Mouse (Mus musculus) neural tube, embryonic 12.5 days (tissue): ENCODE measurements around the gene Adcy6. TPM values are rescaled to one million over a fixed set of nuclear protein-coding genes. Genes with fewer than 3 reads are reported as not detected.
A peak's percentile ranks its signal among the peaks of the same experiment; 100 is the strongest.

Experiments
- ATAC-seq: fragments of 200-750 bp; cut with Nextera tagmentation; 2 replicates; pipeline ENCODE4 v1.8.0; 2017; ENCODE audit warnings: low read depth, mild to moderate bottlenecking, moderate TSS enrichment, moderate library complexity; ENCODE audit not compliant: low FRiP score
- H3K27ac ChIP-seq: fragments of 300-500 bp; sonication (generic); 2 replicates; pipeline ENCODE4 v1.5.1; 2016
- H3K27me3 ChIP-seq: fragments of 300-500 bp; sonication (generic); replicated peaks from 2 replicates; pipeline ENCODE4 v1.6.1; 2016; ENCODE audit warnings: mild to moderate bottlenecking
- H3K36me3 ChIP-seq: fragments of 300-500 bp; sonication (generic); 2 replicates; pipeline ENCODE4 v1.6.1; 2016; ENCODE audit warnings: mild to moderate bottlenecking
- H3K4me1 ChIP-seq: fragments of 300-500 bp; sonication (generic); 2 replicates; pipeline ENCODE4 v1.6.1; 2016
- H3K4me2 ChIP-seq: fragments of 300-500 bp; sonication (generic); replicated peaks from 2 replicates; pipeline ENCODE4 v1.6.1; 2016; ENCODE audit warnings: mild to moderate bottlenecking
- H3K4me3 ChIP-seq: fragments of 300-500 bp; sonication (generic); 2 replicates; pipeline ENCODE4 v1.5.1; 2016
- H3K9ac ChIP-seq: fragments of 300-500 bp; sonication (generic); 2 replicates; pipeline ENCODE4 v1.6.1; 2016; ENCODE audit warnings: mild to moderate bottlenecking
- H3K9me3 ChIP-seq: fragments of 300-500 bp; sonication (generic); 2 replicates; pipeline ENCODE4 v1.6.1; 2016; ENCODE audit warnings: mild to moderate bottlenecking
- WGBS: fragments of 180-500 bp; shearing (Covaris S2); methylation state at CpG from one replicate; pipeline ENCODE4 v1.1.7; 2016; 5-methylcytosine and 5-hydroxymethylcytosine counted together
- polyA plus RNA-seq: library from polyadenylated mRNA; unstranded; fragments of >200 nt; fragmentation: Nextera tagmentation; extraction: Ambion mirVana; gene quantifications from 2 replicates; pipeline ENCODE4 v1.2.1, GENCODE M21; 2016

Gene Adcy6
- polyA plus RNA-seq, 1 experiment from 2014 or later: 14.5 TPM

DNA sequence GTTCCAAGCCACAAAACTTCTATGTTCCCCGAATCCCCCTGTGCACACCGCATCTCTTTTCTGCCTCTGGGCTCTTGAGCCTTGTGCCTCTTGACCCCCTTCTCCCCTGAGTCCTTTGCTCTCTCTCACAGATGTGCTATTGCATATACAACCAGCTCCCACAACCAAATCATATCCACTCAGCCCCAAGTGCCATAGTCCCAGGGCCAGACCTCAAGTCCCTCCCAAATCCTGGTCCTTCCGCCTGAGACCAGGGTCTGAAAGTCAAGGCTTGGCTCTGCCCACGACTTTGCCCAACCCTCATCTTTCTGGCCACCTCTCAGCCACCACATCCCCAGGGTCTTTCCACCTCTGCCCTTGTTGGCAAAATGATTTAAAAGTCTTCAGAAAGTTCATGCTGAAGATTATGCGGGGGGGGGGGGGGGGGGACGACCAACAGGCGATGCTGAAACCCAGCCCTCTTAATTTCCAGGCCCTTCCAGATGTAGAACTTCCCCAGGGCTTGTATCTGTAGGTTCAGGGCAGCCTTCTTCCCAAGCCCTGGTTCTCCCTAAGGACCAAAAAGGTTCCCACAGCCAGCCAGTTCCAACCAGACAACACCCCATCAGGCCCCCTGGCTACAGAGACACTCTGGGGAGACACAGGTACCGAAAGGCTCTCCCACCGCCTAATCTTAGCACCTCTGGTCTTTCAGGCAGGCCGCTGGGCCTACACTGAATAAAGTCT lies 1.7 kb downstream of the Adcy6 start:
- H3K4me1 ChIP-seq: peaks cover 35% of the 10 kb centered on the region
- no peaks in the 10 kb centered on the region for H3K27me3 ChIP-seq
- H3K9me3 ChIP-seq: no peaks in the 10 kb centered on the region
- ATAC-seq: peak; percentile 34; the same call in 1 of the 2 replicates
- H3K27ac ChIP-seq: no peak overlapping the region
- peak overlapping the region; percentile 86 for H3K9ac ChIP-seq
- H3K4me2 ChIP-seq: peak overlapping the region; percentile 77
- WGBS: 15% methylated on average over 10 of the region's 10 CpGs
- H3K4me3 ChIP-seq: peak overlapping the region; percentile 80
- peaks cover 14% of the 10 kb centered on the region for H3K36me3 ChIP-seq

DNA sequence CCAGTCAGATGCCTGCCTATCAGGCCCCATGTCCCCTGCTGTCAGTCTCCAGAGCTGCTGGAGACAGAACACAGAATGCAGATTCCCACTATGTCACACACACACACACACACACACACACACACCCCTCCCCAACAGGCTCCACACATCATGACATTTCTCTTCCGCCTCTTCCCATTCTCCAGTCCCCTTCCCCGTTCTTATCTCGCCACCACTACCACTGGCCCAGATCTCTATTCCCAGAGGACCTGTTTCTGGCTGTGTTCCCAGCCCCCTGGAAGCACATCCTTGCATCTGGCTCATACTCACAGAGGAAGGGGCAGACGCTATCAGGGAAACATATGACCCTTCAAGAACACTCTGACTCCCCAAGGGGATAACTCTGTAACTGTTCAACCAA lies 2.3 kb downstream of the Adcy6 start:
- no peak overlapping the region for H3K27ac ChIP-seq
- H3K4me1 ChIP-seq: peaks cover 41% of the 10 kb centered on the region
- no peaks in the 10 kb centered on the region for H3K27me3 ChIP-seq
- H3K9ac ChIP-seq: peak overlapping the region; percentile 86; the same call in 1 of the 2 replicates
- H3K4me2 ChIP-seq: peak overlapping the region; percentile 77
- ATAC-seq: no peak
- H3K36me3 ChIP-seq: peaks cover 20% of the 10 kb centered on the region
- WGBS: 40% methylated on average over 4 of the region's 4 CpGs
- H3K9me3 ChIP-seq: no peaks in the 10 kb centered on the region
- H3K4me3 ChIP-seq: peak overlapping the region; percentile 80; the same call in 1 of the 2 replicates

GRCm38 (mm10) chr15:98606739-98607138 lies 3.1 kb downstream of the Adcy6 start:
- Histone ChIP-seq H3K27me3 (no peaks in the 10 kb centered on the region), H3K4me3 (no peak overlapping the region), H3K27ac (no peak overlapping the region), H3K4me1 (peaks cover 45% of the 10 kb centered on the region), H3K9ac (0 out of 2 replicates have a peak overlapping the region, but pooled peaks have one; percentile 21), H3K4me2 (peak overlapping the region; percentile 77), H3K36me3 (peaks cover 25% of the 10 kb centered on the region), H3K9me3 (no peaks in the 10 kb centered on the region)
- ATAC-seq: no peak
- WGBS: 78% methylated on average over 9 of the region's 9 CpGs

- Histone ChIP-seq H3K9ac (no peak overlapping the region), H3K4me3 (no peak overlapping the region), H3K9me3 (no peaks in the 10 kb centered on the region), H3K27me3 (no peaks in the 10 kb centered on the region), H3K4me1 (peaks cover 45% of the 10 kb centered on the region), H3K4me2 (no peak overlapping the region), H3K27ac (no peak overlapping the region), H3K36me3 (peaks cover 29% of the 10 kb centered on the region)
- no peak for ATAC-seq
- 89% methylated on average over 12 of the region's 12 CpGs for WGBS
Observed at GRCm38 (mm10) chr15:98606051-98606536, 3.8 kb downstream of the Adcy6 start.

GRCm38 (mm10) chr15:98604041-98604575 lies 5.8 kb downstream of the Adcy6 start:
- no peak overlapping the region for H3K4me3 ChIP-seq
- no peaks in the 10 kb centered on the region for H3K9me3 ChIP-seq
- H3K27me3 ChIP-seq: no peaks in the 10 kb centered on the region
- peaks cover 44% of the 10 kb centered on the region for H3K36me3 ChIP-seq
- H3K9ac ChIP-seq: no peak overlapping the region
- WGBS: 95% methylated on average over 24 of the region's 24 CpGs
- H3K4me1 ChIP-seq: peaks cover 39% of the 10 kb centered on the region
- ATAC-seq: no peak
- H3K27ac ChIP-seq: no peak overlapping the region
- H3K4me2 ChIP-seq: no peak overlapping the region

DNA sequence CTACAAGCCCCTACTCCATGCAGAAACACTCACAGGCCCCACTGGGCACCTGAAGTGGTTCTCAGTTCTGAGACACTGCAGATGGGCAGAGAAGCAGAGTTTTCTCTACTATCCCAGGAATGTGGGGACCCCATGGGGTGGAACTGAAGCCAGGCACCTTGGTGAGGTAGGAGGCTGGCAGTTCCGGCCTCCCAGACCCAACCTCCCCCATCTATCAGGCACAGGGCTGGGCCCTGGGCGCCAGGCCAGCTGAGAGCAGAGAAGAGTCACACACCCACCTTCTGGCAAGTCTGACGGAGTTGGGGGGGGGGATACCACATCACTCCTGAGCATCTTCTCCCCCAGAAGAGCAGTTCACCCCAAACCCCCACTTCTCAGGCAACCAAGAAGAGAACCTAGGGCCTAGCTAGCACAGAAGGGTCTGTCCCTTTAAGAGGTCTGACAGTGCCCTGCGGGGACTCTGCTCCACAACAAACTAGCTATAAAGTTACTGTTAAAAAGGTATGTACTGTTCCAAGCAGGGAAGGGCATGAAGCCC lies 6.9 kb downstream of the Adcy6 start:
- Histone ChIP-seq H3K27ac (no peak overlapping the region), H3K4me3 (no peak overlapping the region), H3K4me2 (no peak overlapping the region), H3K4me1 (peaks cover 31% of the 10 kb centered on the region), H3K9ac (no peak overlapping the region), H3K9me3 (no peaks in the 10 kb centered on the region), H3K27me3 (no peaks in the 10 kb centered on the region), H3K36me3 (peaks cover 55% of the 10 kb centered on the region)
- ATAC-seq: no peak
- WGBS: 72% methylated on average over 4 of the region's 4 CpGs

DNA sequence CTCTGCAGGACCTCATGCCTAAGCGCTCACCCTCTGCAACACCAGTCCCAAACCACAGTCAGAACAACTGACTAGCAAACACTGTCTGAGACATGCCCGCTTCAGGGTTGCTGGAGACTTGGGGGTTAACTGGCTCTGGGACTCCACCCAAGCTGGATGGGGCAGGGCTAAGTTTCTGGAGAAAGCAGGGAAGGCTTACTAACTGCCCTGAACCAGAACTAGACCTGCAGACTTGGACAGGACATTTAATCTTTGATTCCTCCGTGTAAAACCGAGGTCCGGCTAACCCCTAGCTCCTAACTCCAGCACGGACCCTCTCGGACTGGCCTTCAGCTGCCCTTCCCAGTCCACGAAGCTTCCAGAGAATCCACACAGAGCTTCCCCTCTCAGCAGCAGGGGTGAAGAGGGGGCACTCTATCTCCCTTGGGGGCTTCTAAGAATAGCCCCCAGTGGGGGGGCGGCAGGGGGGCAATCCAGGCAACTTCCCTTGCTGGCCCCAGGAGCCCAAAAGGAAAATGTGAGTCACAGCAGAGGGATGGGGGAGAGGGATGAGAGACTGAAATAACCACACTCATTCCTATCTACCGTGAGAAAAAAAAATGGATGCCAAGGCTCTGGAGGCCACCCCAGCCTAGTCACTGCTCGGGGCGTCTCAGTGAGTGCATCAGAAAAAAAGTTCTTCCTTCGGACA lies 7.5 kb downstream of the Adcy6 start:
- no peak overlapping the region for H3K27ac ChIP-seq
- 0 out of 2 replicates have a peak overlapping the region, but pooled peaks have one; percentile 8 for H3K4me2 ChIP-seq

GRCm38 (mm10) chr15:98601832-98602190 lies 8.1 kb downstream of the Adcy6 start:
- H3K27me3 ChIP-seq: no peaks in the 10 kb centered on the region
- ATAC-seq: no peak
- no peak overlapping the region for H3K27ac ChIP-seq
- H3K4me2 ChIP-seq: no peak overlapping the region
- 84% methylated on average over 7 of the region's 7 CpGs for WGBS
- no peak overlapping the region for H3K4me3 ChIP-seq
- no peaks in the 10 kb centered on the region for H3K9me3 ChIP-seq
- H3K9ac ChIP-seq: no peak overlapping the region
- H3K4me1 ChIP-seq: peaks cover 20% of the 10 kb centered on the region
- H3K36me3 ChIP-seq: peaks cover 67% of the 10 kb centered on the region

More for the DNA sequence above, 7.5 kb downstream of the Adcy6 start:
- Histone ChIP-seq H3K9me3 (no peaks in the 10 kb centered on the region), H3K9ac (no peak overlapping the region), H3K4me1 (peaks cover 25% of the 10 kb centered on the region), H3K27me3 (no peaks in the 10 kb centered on the region), H3K4me3 (no peak overlapping the region), H3K36me3 (peaks cover 62% of the 10 kb centered on the region)
- 72% methylated on average over 13 of the region's 13 CpGs for WGBS
- no peak for ATAC-seq

DNA sequence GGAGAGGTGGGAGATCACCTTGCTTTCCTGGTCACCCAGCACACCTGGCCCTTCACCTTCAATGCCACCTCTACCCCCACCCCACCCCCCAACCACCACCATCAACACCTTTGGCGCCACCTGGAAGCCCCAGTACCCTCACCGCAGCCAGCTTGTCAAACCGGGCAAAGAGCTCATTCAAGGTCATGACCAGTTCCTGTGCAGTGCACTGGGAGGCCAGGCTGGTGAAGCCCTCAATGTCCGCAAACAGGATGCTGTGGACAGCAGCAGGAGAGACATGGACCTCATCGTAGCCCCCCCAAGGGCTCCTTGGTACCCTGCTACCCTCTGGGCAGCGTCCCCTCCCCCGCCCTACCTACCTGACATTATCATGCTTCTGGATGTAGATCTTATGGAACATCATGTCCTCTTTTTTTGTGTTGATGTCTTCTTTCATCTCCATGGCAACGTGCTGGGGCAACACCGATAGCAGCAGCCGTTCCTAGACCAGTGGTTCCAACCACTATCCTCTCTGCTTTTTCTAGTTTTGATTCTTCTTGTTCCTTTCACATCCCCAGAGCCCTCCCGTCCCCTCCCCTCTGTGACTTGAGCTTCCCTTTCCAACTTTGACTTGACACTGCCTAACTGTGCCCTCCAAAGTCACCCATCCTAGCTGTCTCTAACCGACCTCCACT lies 9.7 kb downstream of the Adcy6 start:
- Histone ChIP-seq H3K27ac (no peak overlapping the region), H3K4me2 (no peak overlapping the region), H3K4me3 (no peak overlapping the region), H3K9me3 (no peaks in the 10 kb centered on the region), H3K27me3 (no peaks in the 10 kb centered on the region), H3K4me1 (peaks cover 18% of the 10 kb centered on the region), H3K36me3 (peaks cover 84% of the 10 kb centered on the region), H3K9ac (no peak overlapping the region)
- no peak for ATAC-seq
- WGBS: 85% methylated on average over 12 of the region's 12 CpGs

DNA sequence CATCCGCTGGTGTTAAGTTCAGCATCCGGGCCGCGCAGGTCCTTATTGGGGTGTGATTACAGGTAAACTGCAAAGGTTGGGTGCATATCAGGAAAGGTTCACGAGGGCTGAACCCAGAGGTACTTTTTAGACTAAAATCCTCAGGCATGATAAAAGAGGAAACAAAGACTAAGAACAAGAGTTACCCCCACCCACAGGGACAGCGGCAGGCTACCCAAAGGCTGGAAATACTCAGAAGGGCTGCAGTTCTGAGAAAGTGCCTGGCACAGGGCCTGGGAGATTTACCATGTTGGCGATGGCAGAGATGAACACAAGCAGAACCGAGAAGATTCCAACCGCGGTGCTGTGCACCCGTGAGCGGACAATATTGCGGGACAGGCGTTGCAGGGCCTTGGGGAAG lies 13.3 kb downstream of the Adcy6 start:
- Histone ChIP-seq H3K4me3 (no peak overlapping the region), H3K27ac (no peak overlapping the region), H3K27me3 (no peaks in the 10 kb centered on the region), H3K4me2 (no peak overlapping the region), H3K36me3 (peaks cover 93% of the 10 kb centered on the region), H3K4me1 (no peaks in the 10 kb centered on the region), H3K9me3 (no peaks in the 10 kb centered on the region), H3K9ac (no peak overlapping the region)
- no peak for ATAC-seq
- 94% methylated on average over 14 of the region's 14 CpGs for WGBS

DNA sequence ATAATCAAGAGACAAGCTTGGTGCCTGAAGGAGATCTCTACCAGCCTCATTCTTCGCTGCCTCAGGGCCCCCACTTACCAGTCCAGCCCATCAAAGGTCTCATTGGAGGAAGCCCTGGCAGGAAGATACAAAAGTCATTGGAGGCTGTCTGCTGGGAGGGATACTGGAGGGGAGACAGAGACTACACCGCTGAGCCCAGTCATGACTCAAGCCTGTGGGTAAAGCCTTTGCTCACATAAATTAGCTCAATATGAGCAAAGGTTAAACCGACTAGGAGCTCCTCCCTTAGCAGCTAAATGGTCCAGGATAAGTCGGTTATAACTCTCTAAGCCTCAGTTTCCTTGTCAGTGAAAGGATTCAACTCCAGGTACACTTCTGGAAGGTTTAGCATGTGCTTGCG lies 14.8 kb downstream of the Adcy6 start:
- 96% methylated on average over 5 of the region's 5 CpGs for WGBS
- ATAC-seq: no peak

DNA sequence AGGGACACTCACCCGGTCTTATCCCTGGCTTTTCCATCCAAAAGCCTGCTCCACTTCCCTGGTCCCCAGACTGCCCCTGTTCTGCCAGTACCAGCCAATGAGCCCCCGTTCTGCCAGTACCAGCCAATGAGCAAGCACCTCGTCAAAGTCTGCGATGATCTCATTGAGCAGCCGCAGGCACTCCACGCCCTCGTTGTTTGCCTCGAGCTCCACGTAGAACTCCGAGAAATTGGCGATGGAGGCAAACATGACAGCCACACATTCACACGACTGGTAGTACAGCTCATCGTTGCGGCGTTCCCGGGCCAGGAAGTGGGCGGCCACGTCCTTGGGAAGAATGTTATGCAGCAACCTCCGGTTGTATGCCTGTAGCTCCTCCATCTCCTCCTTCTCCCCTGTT lies 15.7 kb downstream of the Adcy6 start:
- Histone ChIP-seq H3K9ac (no peak overlapping the region), H3K9me3 (no peaks in the 10 kb centered on the region), H3K36me3 (peaks cover 95% of the 10 kb centered on the region), H3K4me3 (no peak overlapping the region), H3K4me2 (no peak overlapping the region), H3K4me1 (no peaks in the 10 kb centered on the region), H3K27ac (no peak overlapping the region), H3K27me3 (no peaks in the 10 kb centered on the region)
- 86% methylated on average over 19 of the region's 19 CpGs for WGBS
- ATAC-seq: no peak

More for the DNA sequence above, 14.8 kb downstream of the Adcy6 start:
- Histone ChIP-seq H3K9me3 (no peaks in the 10 kb centered on the region), H3K36me3 (peaks cover 99% of the 10 kb centered on the region), H3K4me2 (no peak overlapping the region), H3K9ac (no peak overlapping the region), H3K4me3 (no peak overlapping the region), H3K27ac (no peak overlapping the region), H3K4me1 (no peaks in the 10 kb centered on the region), H3K27me3 (no peaks in the 10 kb centered on the region)
